Mouse (Mus musculus) adipocyte (in vitro differentiated cells): ENCODE data around the gene Tnk2.

ENCODE experiments used
- DNase-seq: peaks from one replicate; pipeline ENCODE4 v3.0.0-alpha.2; 2016; ENCODE audit warnings: low spot score

Gene Tnk2

GRCm38 (mm10) chr16:32643661-32644061, at the start of gene Tnk2:
Gene Tnk2 (plus strand): TSS chr16:32643874.
- DNase-seq, result peak; percentile 82

DNA sequence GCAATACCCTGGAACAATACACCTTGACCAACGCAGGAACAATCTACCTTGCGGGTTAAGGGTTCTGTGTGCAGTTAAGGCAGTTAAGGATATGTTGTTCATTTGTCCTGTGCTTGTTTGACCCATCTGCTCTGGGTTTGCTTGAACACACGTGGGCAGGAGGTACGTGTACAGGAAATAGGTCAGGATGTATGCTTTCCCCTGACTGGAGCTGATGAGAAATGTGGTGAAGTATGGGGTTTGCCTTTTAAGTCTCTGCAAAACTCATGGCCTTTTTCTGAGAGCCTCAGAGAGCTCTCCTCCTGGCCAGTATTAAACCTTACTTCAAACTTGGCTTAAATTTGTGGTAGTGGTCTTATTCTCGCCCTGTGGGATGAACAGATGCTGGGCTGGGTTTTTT, 49.8 kb upstream of the Tnk2 start:
- no peak for DNase-seq

DNA sequence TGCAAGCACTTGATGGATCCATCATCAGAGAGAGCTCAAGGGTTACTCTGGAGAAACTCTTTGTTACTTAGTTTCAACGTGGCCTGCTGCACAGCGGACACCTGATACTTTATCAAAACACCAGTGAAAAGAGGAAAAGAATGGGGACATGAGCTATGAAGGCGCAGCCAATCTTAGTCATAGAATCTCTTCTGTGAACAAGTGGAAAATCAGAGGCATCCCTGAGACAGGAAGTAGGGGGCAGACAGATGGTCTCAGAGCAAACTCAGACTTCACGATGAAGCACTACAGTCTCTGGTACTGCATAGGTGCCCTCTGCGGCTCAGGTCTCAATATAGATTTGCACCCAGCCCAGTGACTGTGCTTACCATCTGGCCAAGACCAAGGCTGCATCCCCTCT, 49.0 kb upstream of the Tnk2 start:
- no peak for DNase-seq

- no peak for DNase-seq
Observed at GRCm38 (mm10) chr16:32595142-32595855, 48.4 kb upstream of the Tnk2 start.

- peak; percentile 70 for DNase-seq
Observed at GRCm38 (mm10) chr16:32597909-32598381, 45.7 kb upstream of the Tnk2 start.

DNA sequence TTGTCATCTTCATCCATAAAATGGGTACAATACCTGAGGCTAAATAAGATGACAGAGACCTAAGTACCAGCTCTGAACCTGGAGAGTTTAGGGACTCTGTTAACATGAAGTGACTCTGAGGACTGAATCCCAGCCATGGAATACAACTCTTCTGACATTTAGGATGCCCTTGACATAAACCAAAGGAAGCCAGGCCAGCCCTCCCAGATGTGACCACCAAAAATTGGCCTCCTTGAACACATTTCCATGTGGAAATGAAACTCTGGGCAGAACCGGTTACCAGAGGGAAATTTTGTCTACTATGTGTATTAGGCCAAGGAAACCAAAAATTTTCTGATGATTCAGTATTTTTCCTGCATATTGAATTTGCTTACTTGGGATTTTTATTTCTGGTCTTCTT, 44.5 kb upstream of the Tnk2 start:
- no peak for DNase-seq

- no peak for DNase-seq
Observed at GRCm38 (mm10) chr16:32602193-32602685, 41.4 kb upstream of the Tnk2 start.

- no peak for DNase-seq
Observed at GRCm38 (mm10) chr16:32607562-32608343, 35.9 kb upstream of the Tnk2 start.

DNA sequence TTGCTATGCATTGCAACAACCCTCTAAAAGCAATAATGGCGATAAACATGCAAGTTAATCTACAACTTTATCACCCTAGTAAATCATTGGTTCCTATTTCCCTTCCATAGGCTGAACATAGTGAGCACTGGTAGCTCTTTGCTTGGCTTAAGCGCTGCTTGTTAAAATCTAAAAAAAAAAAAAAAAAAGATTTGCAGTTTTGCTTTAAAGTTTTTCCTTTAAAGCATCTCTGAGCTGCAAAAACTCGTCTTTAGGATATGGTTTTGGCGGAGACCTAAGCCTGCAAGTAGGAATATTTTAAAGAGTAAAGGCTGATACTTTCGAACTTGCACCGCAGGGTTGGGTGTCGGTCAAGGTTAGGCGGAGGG, 35.3 kb upstream of the Tnk2 start:
- no peak for DNase-seq

DNA sequence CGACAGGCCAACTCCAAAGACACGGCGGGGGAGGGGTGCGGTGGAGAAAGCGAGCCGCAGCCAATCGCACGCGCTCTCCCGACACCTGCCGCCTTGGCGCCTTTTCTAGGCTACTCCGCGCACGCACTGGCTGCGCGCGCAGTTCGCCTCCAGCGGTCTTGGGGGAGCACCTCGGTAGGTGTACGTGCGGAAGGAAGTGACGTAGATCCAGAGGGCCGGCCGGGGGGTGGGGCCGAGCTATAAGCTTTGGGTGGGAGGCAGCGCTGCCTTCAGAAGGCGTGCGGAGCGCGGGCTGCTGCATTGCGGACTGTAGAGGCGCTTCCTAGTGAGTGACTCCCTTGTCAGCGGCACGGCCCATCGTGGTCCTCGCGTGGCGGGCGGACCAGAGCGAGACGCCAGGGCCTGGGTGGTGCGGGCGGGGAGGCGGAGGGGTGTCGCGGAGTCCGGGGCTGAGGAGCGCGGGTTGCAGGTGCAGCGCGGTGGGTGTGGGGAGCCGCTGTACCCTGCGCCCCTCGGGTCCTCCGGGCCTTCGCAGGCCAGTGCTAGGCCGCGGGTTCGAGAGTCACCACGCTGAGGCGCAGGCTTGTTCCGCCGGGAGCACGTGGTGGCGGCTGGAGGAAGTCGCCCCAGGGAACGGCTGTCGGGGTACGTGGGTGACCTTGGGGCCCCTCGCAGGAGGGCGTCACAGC, 34.8 kb upstream of the Tnk2 start, which contains the start of gene Tfrc:
Gene Tfrc (plus strand): TSS at position 209 of the 689 bp plus-strand sequence.
- DNase-seq, result peak; percentile 89

DNA sequence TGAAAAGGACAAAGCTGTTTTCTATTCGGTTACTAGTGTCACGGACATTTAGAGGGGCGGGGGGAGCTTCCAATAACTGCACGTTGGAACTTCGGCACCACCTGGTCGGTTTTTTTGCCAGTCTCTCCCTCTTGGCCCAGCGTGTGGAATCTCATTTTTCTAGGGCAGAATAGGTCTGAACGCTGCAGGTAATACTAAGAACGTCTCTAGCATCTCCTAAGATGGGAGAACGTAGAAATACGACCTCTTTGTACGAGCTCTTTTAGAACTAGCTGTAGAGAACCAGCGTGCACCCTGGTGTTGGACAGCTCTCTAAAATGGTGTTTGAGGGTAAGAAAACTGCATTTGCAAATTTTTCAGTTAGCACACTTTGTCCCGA, 34.3 kb upstream of the Tnk2 start:
- DNase-seq, result peak; percentile 53

DNA sequence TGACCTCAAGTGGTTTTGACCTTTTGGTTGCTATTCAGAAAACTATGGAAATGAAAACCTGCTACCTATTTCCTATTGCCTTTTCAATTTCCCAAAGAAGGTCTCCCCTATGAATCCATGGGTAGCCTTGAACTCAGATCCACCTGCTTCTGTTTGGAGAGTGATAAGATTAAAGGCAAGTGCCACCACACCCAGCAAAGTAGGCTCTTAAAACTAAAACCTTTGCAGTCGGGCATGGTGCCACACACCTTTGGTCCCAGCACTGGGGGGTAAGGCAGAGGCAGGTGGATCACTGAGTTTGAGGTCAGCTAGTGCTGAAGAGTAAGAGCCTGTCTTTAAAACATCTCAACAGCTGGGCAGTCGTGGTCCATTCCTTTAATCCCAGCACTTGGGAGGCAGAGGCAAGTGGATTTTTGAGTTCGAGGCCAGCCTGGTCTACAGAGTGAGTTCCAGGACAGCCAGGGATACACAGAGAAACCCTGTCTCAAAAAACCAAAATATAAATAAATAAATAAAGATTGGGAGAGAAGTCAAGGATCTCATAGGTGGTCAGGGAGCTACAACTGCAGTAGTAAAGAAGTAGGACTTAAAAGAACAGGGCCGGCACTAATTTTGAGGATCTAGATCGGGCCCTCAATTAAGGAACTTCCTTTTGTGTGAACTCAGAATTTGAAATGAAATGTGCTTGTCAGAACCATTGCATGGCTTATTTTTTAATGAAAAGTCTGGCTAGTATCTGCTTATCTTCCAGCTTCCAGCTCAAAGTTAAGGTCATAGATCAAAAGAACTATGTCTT, 33.0 kb upstream of the Tnk2 start:
- no peak for DNase-seq

- no peak for DNase-seq
Observed at GRCm38 (mm10) chr16:32612052-32612451, 31.6 kb upstream of the Tnk2 start.

GRCm38 (mm10) chr16:32613269-32613834, 30.3 kb upstream of the Tnk2 start:
- no peak for DNase-seq

GRCm38 (mm10) chr16:32614047-32614446, 29.6 kb upstream of the Tnk2 start:
- DNase-seq, result no peak

DNA sequence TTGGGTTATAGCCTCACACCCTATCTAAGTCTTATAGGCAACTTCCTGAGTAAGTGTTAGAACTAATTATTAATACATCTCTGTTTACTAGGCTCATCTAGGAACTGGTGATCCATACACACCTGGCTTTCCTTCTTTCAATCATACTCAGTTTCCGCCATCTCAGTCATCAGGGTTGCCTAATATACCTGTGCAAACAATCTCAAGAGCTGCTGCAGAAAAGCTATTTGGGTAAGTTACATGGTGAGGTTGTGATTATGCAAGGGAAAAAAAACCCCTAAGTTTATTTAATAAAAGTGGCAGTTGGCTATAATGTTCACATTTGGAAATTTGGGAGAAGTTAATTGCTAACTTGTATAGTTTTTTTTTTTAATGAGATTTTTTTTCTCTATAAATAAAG, 24.7 kb upstream of the Tnk2 start:
- DNase-seq, result no peak

DNA sequence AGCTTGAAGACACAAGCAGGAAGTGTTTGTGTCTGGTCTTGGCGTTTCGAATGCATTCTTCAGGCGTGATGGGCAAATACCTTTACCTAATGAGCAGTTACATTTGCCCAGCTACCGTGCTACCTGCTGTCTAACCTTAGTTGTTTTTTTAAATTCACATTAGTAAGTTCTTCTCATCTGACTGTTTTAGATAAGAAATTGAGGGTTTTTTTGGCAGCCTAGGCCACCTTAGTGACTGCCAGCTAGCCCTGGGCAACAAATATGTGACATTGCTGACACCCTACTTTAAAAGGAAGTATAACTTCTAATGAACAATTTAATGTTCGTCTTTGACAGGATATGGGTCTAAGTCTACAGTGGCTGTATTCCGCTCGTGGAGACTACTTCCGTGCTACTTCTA, 15.5 kb upstream of the Tnk2 start:
- no peak for DNase-seq

DNA sequence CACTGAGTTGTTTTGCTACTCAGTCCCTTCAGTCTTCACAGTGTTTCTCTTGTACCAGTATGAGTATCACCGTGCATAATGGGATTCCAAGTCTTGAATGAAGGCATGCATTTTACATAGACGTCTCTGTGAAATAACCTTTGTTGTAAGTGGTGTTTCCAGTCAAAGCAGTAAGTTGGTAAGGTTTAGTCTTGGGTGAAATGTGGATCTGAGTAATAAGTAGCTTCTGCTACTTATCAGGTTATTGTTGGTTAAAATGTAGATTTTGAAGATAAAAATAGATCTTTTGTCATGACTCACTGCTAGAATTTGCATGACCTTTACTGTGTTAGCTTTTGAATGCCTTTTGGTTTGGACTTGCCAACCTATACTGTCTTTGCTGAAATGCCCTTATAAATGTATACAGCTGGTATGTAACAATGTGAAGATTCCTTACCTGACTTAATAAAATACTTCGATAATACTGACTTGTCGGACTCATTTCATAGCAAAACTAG, 11.3 kb upstream of the Tnk2 start:
- no peak for DNase-seq

- DNase-seq, result no peak
Observed at GRCm38 (mm10) chr16:32633486-32634012, 10.1 kb upstream of the Tnk2 start.

- DNase-seq, result no peak
Observed at GRCm38 (mm10) chr16:32634183-32634582, 9.5 kb upstream of the Tnk2 start.

- peak; percentile 82 for DNase-seq
Observed at GRCm38 (mm10) chr16:32635314-32635713, 8.4 kb upstream of the Tnk2 start.
